Mouse (Mus musculus) liver, embryonic 14.5 days (tissue): ENCODE measurements around the gene Slc4a3. TPM values are rescaled to one million over a fixed set of nuclear protein-coding genes. Genes with fewer than 3 reads are reported as not detected.

ENCODE experiments used
- ATAC-seq: fragments of 200-750 bp; cut with Nextera tagmentation; 2 replicates; pipeline ENCODE4 v1.8.0; 2017; ENCODE audit warnings: moderate number of reproducible peaks, mild to moderate bottlenecking, moderate library complexity; ENCODE audit not compliant: insufficient read depth
- DNase-seq, 3 experiments: peaks; one replicate each; pipeline ENCODE4 v3.0.0-alpha.2; 2012 to 2013; ENCODE audit warnings: low read depth in 3 of 3, low spot score in 3 of 3
- H3K27ac ChIP-seq: fragments of 300-500 bp; sonication (generic); 2 replicates; pipeline ENCODE4 v1.5.1; 2014; ENCODE audit warnings: moderate library complexity, mild to moderate bottlenecking, control low read depth, inconsistent platforms
- H3K27me3 ChIP-seq: fragments of 300-500 bp; sonication (generic); 2 replicates; pipeline ENCODE4 v1.6.1; 2014; ENCODE audit warnings: mild to moderate bottlenecking, low read length, moderate library complexity; ENCODE audit not compliant: control insufficient read depth, insufficient read depth
- H3K36me3 ChIP-seq: fragments of 300-500 bp; sonication (generic); replicated peaks from 2 replicates; pipeline ENCODE4 v1.6.1; 2014; ENCODE audit warnings: low read depth; ENCODE audit not compliant: control insufficient read depth, insufficient read depth
- H3K4me1 ChIP-seq, 2 experiments: fragments of 200-500 bp in 1 of 2; fragments of 300-500 bp in 1 of 2; sonication (generic) in 1 of 2; replicated peaks; 2 replicates each; pipeline ENCODE4 v1.6.1; 2012 to 2014; ENCODE audit warnings: antibody characterized with exemption in 1 of 2, inconsistent platforms in 1 of 2, low read length in 1 of 2; ENCODE audit not compliant: control insufficient read depth in 2 of 2, insufficient read depth in 2 of 2
- H3K4me2 ChIP-seq: fragments of 300-500 bp; sonication (generic); 2 replicates; pipeline ENCODE4 v1.6.1; 2014; ENCODE audit warnings: low read depth, mild to moderate bottlenecking, control low read depth, moderate library complexity
- H3K4me3 ChIP-seq, 2 experiments: fragments of 200-500 bp in 1 of 2; fragments of 300-500 bp in 1 of 2; sonication (generic) in 1 of 2; 2 replicates each; pipeline ENCODE4 v1.5.1; 2012 to 2014; ENCODE audit warnings: low read depth in 2 of 2, low read length in 2 of 2, mild to moderate bottlenecking in 2 of 2, control low read depth in 1 of 2, inconsistent platforms in 1 of 2, moderate library complexity in 1 of 2; ENCODE audit not compliant: insufficient read depth in 1 of 2
- H3K9ac ChIP-seq: fragments of 300-500 bp; sonication (generic); replicated peaks from 2 replicates; pipeline ENCODE4 v1.6.1; 2014; ENCODE audit warnings: mild to moderate bottlenecking, control low read depth, moderate library complexity
- H3K9me3 ChIP-seq: fragments of 300-500 bp; sonication (generic); 2 replicates; pipeline ENCODE4 v1.6.1; 2016; ENCODE audit warnings: low read length, mixed read lengths; ENCODE audit not compliant: control insufficient read depth
- CTCF ChIP-seq: IDR thresholded peaks from 2 replicates; pipeline ENCODE4 v1.5.1; 2016; ENCODE audit warnings: antibody characterized with exemption, low read depth, control low read depth
- EP300 ChIP-seq: IDR thresholded peaks from 2 replicates; pipeline ENCODE4 v1.6.1; 2016; ENCODE audit warnings: antibody characterized with exemption, low read depth
- WGBS: fragments of 180-500 bp; shearing (Covaris S2); extraction: QIAGEN DNeasy Blood & Tissue Kit; methylation state at CpG from one replicate; pipeline ENCODE4 v1.1.7; 2014; ENCODE audit not compliant: insufficient replicate concordance; 5-methylcytosine and 5-hydroxymethylcytosine counted together
- polyA plus RNA-seq, 2 experiments: library from polyadenylated mRNA; depleted of rRNA in 1 of 2; stranded (reverse) in 1 of 2; unstranded in 1 of 2; fragments of >200 nt; fragmentation: Nextera tagmentation in 1 of 2; extraction: Ambion mirVana in 1 of 2; gene quantifications; 2 replicates each; pipeline versions ENCODE4 v1.2.1 to v1.2.3; 2012 to 2014

Gene Slc4a3
- polyA plus RNA-seq (2012; rRNA removed) = 1.2 and 1.4 TPM in 2 replicates
- 0.44 and 0.77 TPM in 2 replicates for polyA plus RNA-seq (2014; fragmentation: Nextera tagmentation; extraction: Ambion mirVana)

GRCm38 (mm10) chr1:75545965-75546956 lies at the start of gene Slc4a3:
Gene Slc4a3 (plus strand): TSS chr1:75546266.
- peak within 1 kb of the TSS; percentile 32 to 48 for H3K4me3 ChIP-seq
- no peaks in the 10 kb centered on the region for H3K36me3 ChIP-seq
- 2% methylated on average over 60 of the region's 64 CpGs for WGBS
- 0 out of 2 replicates have a peak, but pooled peaks have one; percentile 0 for TF ChIP-seq CTCF
- TF ChIP-seq EP300 = no peak
- peak within 1 kb of the TSS; percentile 55 for H3K4me2 ChIP-seq
- no peaks in the 10 kb centered on the region for H3K9me3 ChIP-seq
- no peaks in the 10 kb centered on the region for H3K4me1 ChIP-seq
- H3K27ac ChIP-seq = no peak within 1 kb of the TSS
- DNase-seq (no peak), ATAC-seq (0 out of 2 replicates have a peak, but pooled peaks have one; percentile 13)
- H3K9ac ChIP-seq = no peak within 1 kb of the TSS
- peaks cover 12% of the 10 kb centered on the region for H3K27me3 ChIP-seq

GRCm38 (mm10) chr1:75498897-75499296 lies 47.2 kb upstream of the Slc4a3 start:
- no peak for DNase-seq
- Histone ChIP-seq H3K36me3 (no peaks in the 10 kb centered on the region), H3K27ac (no peak overlapping the region), H3K4me1 (no peaks in the 10 kb centered on the region), H3K4me3 (no peak overlapping the region), H3K9ac (no peak overlapping the region), H3K4me2 (no peak overlapping the region), H3K27me3 (no peaks in the 10 kb centered on the region), H3K9me3 (no peaks in the 10 kb centered on the region)
- TF ChIP-seq EP300 (no peak), CTCF (no peak)
- WGBS = 56% methylated on average over 4 of the region's 4 CpGs
- no peak for ATAC-seq

- 67% methylated on average over 7 of the region's 7 CpGs for WGBS
- no peak for ATAC-seq
- TF ChIP-seq EP300 (no peak), CTCF (peak; percentile 48; the same call in 1 of the 2 replicates)
Observed at GRCm38 (mm10) chr1:75499441-75499840, 46.6 kb upstream of the Slc4a3 start.

GRCm38 (mm10) chr1:75501905-75502304 lies 44.2 kb upstream of the Slc4a3 start:
- Histone ChIP-seq H3K27me3 (peaks cover 29% of the 10 kb centered on the region), H3K4me2 (no peak overlapping the region), H3K4me1 (peaks cover 0 to 2% of the 10 kb centered on the region in 2 experiments; a peak in 1 of 4 replicates), H3K36me3 (no peaks in the 10 kb centered on the region), H3K27ac (no peak overlapping the region), H3K9ac (no peak overlapping the region), H3K4me3 (no peak overlapping the region), H3K9me3 (no peaks in the 10 kb centered on the region)
- ATAC-seq (no peak), DNase-seq (no peak)
- 79% methylated on average over 9 of the region's 9 CpGs for WGBS
- TF ChIP-seq CTCF = no peak
- TF ChIP-seq EP300 = no peak

More at GRCm38 (mm10) chr1:75499441-75499840, 46.6 kb upstream of the Slc4a3 start:
- no peak overlapping the region for H3K9ac ChIP-seq
- no peaks in the 10 kb centered on the region for H3K36me3 ChIP-seq
- no peaks in the 10 kb centered on the region for H3K9me3 ChIP-seq
- H3K27me3 ChIP-seq = peaks cover 5% of the 10 kb centered on the region
- no peak overlapping the region for H3K4me3 ChIP-seq
- no peak overlapping the region for H3K4me2 ChIP-seq
- no peak for DNase-seq
- no peak overlapping the region for H3K27ac ChIP-seq
- H3K4me1 ChIP-seq = no peaks in the 10 kb centered on the region

- H3K27me3 ChIP-seq = peaks cover 29% of the 10 kb centered on the region
- WGBS = 74% methylated on average over 25 of the region's 25 CpGs
Observed at GRCm38 (mm10) chr1:75502945-75503650, 43.0 kb upstream of the Slc4a3 start.

More at GRCm38 (mm10) chr1:75502945-75503650, 43.0 kb upstream of the Slc4a3 start:
- Histone ChIP-seq H3K9me3 (no peaks in the 10 kb centered on the region), H3K4me1 (peaks cover 0 to 2% of the 10 kb centered on the region in 2 experiments; a peak in 1 of 4 replicates), H3K4me3 (no peak overlapping the region), H3K9ac (no peak overlapping the region), H3K27ac (no peak overlapping the region), H3K4me2 (no peak overlapping the region), H3K36me3 (no peaks in the 10 kb centered on the region)
- TF ChIP-seq CTCF (no peak), EP300 (no peak)
- no peak for ATAC-seq
- DNase-seq = no peak
